Mouse (Mus musculus) liver, adult (tissue): ENCODE measurements around the gene Nutf2.

Experiments
- GATA4 ChIP-seq: IDR thresholded peaks from 2 replicates; pipeline ENCODE4 v1.6.1; 2014; ENCODE audit warnings: mild to moderate bottlenecking, low read length; ENCODE audit not compliant: insufficient replicate concordance

The Nutf2 gene

DNA sequence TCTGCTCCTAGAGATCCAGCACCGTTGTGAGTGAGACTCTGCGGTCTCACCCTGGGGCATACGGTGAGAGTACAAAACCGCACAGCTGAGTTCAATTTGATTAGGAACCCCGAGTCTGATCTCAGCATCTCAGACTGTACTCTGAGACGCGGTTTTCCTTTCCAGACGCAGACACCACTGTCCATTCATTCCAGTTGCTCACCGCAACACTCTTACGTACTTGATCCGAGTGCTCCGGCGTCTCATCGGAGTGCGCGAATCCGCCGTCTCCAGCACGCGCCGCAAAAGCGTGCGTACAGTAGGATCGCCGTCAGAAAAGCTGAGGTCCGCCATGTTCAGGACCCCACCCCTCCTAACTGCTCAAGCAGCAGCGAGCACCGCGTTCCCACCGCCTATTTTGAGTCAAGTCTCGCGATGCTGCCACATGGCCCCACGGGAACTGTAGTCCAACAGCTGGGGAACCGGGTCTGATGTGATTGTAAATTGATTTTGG is 8.7 kb upstream of the Nutf2 start:
- no peak for TF ChIP-seq GATA4

GRCm38 (mm10) chr8:105852146-105852729 is 8.1 kb upstream of the Nutf2 start:
- TF ChIP-seq GATA4, result no peak

- TF ChIP-seq GATA4, result no peak
Measured at GRCm38 (mm10) chr8:105853178-105853577, 7.2 kb upstream of the Nutf2 start, which contains the start of gene Cenpt. Gene Cenpt (minus strand): TSS chr8:105853278.

DNA sequence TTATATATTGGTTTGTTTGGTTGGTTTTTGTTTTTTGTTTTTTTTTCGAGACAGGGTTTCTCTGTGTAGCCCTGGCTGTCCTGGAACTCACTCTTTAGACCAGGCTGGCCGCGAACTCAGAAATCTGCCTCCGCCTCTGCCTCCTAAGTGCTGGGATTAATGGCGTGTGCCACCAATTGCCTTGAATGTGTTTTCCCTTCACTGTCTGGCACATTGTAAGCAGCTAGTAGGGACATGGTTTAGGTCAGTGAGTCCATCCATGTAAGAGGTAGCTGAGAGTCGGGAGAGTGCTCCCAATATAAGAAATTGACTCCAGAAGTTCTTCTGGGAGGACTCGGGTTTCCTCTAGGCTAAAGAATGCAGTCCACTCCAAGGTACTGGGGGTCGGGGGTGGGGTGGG is 6.1 kb upstream of the Nutf2 start:
- TF ChIP-seq GATA4, result no peak

- no peak for TF ChIP-seq GATA4
Measured at GRCm38 (mm10) chr8:105854715-105855216, 5.6 kb upstream of the Nutf2 start, which contains the start of gene Thap11. Gene Thap11 (plus strand): TSS chr8:105855132.

DNA sequence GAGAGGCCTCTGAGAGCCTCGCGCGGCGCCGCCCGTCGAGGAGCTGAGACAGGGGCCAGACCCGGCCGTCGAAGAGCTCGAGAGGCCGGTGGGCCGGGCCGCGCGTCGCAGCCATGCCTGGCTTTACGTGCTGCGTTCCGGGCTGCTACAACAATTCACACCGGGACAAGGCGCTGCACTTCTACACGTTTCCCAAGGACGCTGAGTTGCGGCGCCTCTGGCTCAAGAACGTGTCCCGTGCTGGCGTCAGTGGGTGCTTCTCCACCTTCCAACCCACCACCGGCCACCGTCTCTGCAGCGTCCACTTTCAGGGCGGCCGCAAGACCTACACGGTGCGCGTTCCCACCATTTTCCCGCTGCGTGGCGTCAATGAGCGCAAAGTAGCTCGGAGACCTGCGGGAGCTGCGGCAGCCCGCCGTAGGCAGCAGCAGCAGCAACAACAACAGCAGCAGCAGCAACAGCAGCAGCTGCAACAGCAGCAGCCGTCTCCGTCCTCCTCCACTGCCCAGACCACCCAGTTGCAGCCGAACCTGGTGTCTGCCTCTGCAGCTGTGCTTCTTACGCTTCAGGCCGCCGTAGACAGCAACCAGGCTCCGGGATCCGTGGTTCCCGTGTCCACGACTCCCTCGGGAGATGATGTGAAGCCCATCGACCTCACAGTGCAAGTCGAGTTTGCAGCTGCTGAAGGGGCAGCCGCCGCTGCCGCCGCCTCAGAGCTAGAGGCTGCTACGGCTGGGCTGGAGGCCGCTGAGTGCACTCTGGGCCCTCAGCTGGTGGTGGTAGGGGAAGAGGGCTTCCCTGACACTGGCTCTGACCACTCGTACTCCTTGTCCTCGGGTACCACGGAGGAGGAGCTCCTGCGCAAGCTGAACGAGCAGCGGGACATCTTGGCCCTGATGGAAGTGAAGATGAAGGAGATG is 4.9 kb upstream of the Nutf2 start:
- no peak for TF ChIP-seq GATA4

DNA sequence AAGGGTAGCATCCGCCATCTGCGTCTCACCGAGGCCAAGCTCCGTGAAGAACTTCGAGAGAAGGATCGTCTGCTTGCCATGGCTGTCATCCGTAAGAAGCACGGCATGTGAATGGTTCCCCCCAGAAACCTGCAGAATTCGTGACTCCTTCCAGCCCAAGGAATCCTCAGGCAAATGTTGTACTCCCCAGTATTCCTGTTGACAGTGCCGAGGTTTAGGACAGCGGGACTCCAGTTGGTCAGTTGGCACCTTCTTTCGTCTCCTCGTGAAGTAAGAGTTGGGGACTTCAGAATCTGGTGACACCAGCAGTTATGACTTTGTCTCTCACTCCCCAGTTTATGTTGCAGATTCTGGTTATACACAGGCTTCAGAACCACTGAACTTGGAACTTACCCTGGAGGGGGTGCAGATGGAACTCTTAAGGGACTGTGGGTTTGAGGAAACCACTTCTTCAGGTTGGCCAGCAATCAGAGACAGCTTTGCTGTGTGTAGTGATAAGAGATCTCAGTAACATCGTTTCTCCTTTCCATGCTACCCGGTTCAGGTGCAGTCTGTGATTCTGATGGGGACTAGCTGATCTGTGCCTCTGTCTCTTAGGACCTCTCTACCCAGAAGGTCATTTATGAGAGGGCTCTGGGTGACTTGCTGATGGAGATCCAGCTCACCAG is 4.1 kb upstream of the Nutf2 start:
- no peak for TF ChIP-seq GATA4

GRCm38 (mm10) chr8:105858495-105858894 is 1.9 kb upstream of the Nutf2 start:
- TF ChIP-seq GATA4, result no peak

DNA sequence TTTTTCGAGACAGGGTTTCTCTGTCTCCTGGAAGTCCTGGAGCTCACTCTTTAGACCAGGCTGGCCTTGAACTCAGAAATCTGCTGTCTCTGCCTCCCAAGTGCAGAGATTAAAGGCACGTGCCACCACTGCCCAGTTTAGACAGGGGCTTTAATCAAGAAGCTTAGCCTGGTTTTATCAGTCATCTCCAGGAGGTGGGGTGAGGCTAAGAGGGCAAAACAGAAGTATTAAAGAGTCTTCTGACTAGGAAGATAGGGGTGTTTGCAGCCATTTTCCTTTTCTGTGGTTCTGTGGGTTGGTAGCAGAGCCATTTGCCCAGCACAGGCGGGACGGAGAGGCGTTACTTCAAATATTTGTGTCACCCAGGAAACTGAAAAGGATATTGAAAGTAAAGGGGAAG is 1.1 kb upstream of the Nutf2 start:
- TF ChIP-seq GATA4, result no peak

DNA sequence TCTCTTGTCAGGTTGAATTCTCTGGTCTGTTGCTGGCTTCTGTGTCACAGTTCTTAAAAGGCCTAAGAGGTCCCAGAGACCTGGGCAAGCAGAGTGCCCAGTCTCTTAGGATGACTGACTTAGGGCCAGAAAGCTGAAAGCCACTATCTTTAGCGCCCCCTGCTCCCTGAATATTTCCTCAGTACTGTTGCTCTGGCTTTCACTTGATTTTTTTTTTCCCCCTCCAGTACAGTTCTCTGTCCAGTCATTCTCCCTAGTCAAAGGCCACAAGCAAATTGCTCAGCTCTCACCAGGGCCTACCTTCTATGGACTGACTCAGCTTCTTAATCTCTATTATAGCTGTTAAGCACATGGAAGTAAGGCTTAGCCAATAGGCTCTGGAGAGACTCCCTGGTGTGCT is 1.6 kb downstream of the Nutf2 start:
- no peak for TF ChIP-seq GATA4

GRCm38 (mm10) chr8:105866364-105867029 is 6.1 kb downstream of the Nutf2 start:
- no peak for TF ChIP-seq GATA4

GRCm38 (mm10) chr8:105874301-105874700 is 13.9 kb downstream of the Nutf2 start:
- TF ChIP-seq GATA4, result no peak

GRCm38 (mm10) chr8:105880754-105881520 is 20.6 kb downstream of the Nutf2 start, which contains the start of gene Edc4:
Gene Edc4 (plus strand): TSS chr8:105880881.
- TF ChIP-seq GATA4, result peak; percentile 12; the same call in 1 of the 2 replicates
